Mouse (Mus musculus): ENCODE data around the gene Emc10.

Gene Emc10

DNA sequence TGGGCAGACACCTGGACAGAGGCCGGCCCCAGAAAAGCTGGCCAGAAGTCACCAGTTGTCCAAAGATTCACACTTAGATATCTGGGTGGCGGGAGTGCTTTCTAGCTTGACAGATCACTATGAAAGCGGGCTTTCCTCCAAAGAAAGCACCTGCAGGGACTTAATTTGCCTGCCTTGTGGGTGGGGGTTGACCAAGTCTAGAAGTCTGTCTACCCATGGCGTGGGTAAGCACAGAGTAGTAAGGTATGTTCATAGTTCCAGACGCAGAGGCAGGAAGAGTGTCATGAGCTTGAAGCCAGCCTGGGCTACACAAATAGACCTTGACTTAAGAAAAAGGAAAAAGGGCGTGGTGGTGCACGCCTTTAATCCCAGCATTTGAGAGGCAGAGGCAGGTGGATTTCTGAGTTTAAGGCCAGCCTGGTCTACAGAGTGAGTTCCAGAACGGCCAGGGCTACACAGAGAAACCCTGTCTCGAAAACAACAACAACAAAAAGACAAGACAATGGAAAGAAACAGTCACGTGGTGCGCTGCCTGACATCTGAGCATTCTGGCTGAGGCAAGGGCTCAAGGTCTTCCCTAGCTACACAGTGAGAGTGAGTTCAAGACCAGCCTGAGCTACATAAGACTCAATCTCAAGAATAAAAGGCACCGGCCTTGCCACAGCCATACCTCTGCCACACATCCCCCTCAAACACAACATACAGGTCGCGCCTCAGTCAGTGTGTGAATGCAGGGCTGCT lies 30.3 kb upstream of the Emc10 start:
- CTCF ChIA-PET, result interaction anchor here (1.4 to 1.5 kb wide), 3 partner anchors 10 to 33 kb away, joined by 3 to 6 read pairs (median 5); partner anchors contain the start of gene Pold1

- CTCF ChIA-PET, result interaction anchor here (0.7 to 1.5 kb wide), 5 partner anchors 11 to 53 kb away, joined by 4 to 6 read pairs (median 5); partner anchors contain the start of gene Pold1
Measured at GRCm38 (mm10) chr7:44525126-44525832, 28.9 kb upstream of the Emc10 start.

DNA sequence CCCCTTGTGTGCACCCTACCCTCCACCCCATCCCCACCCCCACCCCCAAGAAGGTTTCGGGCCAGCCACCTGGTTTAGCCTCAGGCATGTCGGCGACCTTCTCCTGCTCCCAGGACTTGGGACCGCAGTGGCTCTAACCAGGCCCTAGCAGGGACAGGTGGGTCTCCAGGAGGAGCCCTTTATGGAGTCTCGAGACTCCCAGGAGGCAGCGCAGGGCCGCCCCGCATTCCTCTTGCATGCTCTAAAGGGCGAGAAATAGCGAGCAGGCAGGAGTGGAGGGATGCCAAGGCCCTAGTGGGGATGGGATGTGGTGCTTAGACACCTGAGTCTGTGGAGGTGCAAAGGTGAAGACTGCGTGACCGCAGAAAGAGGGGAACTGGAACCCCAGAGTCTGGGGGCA lies 28.2 kb upstream of the Emc10 start, which contains the start of gene Mybpc2:
Mybpc2 (minus strand) TSS at position 155 of the 400 bp plus-strand sequence.
- CTCF ChIA-PET, result no interaction called here

GRCm38 (mm10) chr7:44523056-44523455 lies 26.7 kb upstream of the Emc10 start:
- CTCF ChIA-PET, result interaction anchor here (0.5 to 0.7 kb wide), 3 partner anchors 15 to 68 kb away, joined by 3 read pairs; partner anchors contain the start of gene Kcnc3

GRCm38 (mm10) chr7:44521710-44522109 lies 25.4 kb upstream of the Emc10 start:
- CTCF ChIA-PET, result interaction anchor here (0.9 to 1.5 kb wide), 7 partner anchors 10 to 39 kb away, joined by 3 to 10 read pairs (median 4); partner anchors contain the start of genes Pold1 and Spib

GRCm38 (mm10) chr7:44520990-44521389 lies 24.7 kb upstream of the Emc10 start:
- CTCF ChIA-PET, result interaction anchor here (0.9 to 1.5 kb wide), 6 partner anchors 11 to 40 kb away, joined by 3 to 10 read pairs (median 4); partner anchors contain the start of genes Pold1 and Spib

DNA sequence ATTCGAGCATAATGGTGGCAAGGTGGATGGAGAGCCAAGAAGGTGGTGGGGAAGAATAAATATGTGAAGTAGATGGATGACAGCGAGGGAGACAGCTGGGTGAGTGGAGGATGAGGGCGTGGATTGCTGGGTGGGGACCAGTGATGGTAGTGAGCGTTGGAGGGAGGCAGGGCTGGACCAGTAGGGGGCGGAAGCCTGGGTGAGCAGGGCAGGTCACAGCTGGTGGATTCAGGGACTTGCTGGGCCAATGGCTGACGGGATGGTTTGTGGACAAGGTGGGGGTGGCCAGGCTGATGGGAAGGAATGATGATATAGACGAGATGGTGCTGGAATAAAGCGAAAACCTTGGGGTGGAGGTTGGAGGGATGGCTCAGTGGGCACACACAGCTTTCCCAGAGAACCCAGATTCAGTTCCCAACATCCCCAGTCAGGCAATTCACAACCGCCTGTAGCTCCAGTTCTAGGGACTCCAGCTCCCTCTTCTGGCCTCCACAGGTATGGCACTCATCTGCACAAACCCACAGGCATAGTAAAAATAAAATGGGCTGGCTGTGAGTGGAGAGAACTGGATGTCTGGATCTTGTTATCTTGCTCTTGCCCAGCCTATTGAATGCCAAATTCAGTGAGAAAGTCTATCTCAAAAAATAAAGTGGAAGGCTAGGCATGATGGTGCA lies 23.0 kb upstream of the Emc10 start:
- CTCF ChIA-PET, result interaction anchor here (0.6 kb wide), 1 partner anchor 55 kb away, joined by 3 read pairs; no protein-coding TSS in a partner anchor

DNA sequence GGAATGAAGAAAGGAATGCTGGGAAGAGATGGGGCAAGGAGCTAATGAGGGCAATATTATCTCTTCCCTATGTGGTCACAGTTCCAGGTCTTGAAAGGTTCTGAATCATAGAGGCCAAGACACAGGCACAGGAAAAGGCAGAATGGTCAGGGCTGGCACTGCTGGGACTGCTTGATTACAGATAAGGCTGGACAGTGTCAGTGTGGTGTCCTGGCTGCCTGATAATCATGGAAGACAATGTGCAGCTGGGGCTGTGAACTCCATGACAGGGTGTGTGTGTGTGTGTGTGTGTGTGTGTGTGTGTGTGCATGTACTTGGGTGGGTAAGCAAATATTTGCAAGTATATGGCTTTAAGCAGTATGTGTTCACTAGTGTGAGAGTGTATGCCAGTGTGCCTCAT lies 11.2 kb upstream of the Emc10 start:
- CTCF ChIA-PET, result interaction anchor here (0.6 kb wide), 1 partner anchor 15 kb away, joined by 3 read pairs; no protein-coding TSS in a partner anchor

GRCm38 (mm10) chr7:44501563-44502115 lies 5.3 kb upstream of the Emc10 start:
- CTCF ChIA-PET, result interaction anchor here (0.6 to 1.5 kb wide), 4 partner anchors 12 to 76 kb away, joined by 3 to 14 read pairs (median 5); no protein-coding TSS in a partner anchor

DNA sequence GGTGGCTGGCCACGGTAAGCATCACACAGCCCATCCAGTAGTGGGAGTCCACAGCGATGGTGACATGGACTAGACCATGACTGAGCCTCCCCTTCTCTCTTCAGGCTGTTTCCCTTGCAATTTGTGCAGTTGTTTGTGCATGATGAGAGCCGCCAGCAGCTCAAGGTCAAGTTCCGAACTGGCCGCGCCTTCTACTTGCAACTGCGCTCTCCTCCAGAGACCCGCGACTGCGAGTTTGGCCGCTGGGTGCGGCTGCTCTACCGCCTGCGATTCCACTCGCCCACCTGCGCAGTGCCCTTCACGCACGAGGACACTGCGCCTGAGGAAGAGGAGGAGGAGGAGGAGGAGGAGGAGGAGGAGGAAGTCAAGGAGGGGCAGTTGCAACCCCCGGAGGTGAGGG lies 3.7 kb upstream of the Emc10 start:
- CTCF ChIA-PET, result no interaction called here

GRCm38 (mm10) chr7:44498922-44499321 lies 2.6 kb upstream of the Emc10 start:
- CTCF ChIA-PET, result interaction anchor here (0.7 kb wide), 1 partner anchor 50 kb away, joined by 3 read pairs; the partner anchor contains the start of gene Pold1

GRCm38 (mm10) chr7:44497361-44498055 lies 1.2 kb upstream of the Emc10 start:
- CTCF ChIA-PET, result interaction anchor here (0.6 to 0.8 kb wide), 3 partner anchors 28 to 1148 kb away, joined by 3 to 7 read pairs (median 6); no protein-coding TSS in a partner anchor

GRCm38 (mm10) chr7:44496771-44497109 lies 411 bp upstream of the Emc10 start:
- CTCF ChIA-PET, result interaction anchor here (0.5 kb wide), 1 partner anchor 122 kb away, joined by 13 read pairs; no protein-coding TSS in a partner anchor

DNA sequence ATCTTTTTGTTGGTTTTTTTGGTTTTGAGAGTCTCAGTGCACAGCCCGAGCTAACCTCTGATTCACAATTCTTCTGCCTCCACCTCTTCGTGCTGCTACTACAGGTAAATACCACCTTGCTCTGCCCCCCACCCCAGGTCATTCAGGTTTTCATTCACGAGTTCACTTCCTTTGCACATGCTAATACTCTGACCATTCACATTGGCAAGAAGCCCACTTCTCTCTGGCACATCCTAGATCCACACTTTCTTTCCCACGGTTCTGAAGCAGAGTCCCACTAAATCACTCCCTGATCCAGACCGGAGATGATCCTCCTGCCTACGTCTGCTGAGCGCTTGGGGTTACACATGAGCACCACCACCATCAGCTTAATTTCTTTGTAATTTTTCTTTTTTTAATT lies 1.2 kb downstream of the Emc10 start:
- CTCF ChIA-PET, result no interaction called here

- CTCF ChIA-PET, result interaction anchor here (0.9 kb wide), 1 partner anchor 60 kb away, joined by 3 read pairs; no protein-coding TSS in a partner anchor
Measured at GRCm38 (mm10) chr7:44494681-44495080, 1.6 kb downstream of the Emc10 start.

GRCm38 (mm10) chr7:44492166-44492826 lies 4.0 kb downstream of the Emc10 start:
- CTCF ChIA-PET, result interaction anchor here (0.6 kb wide), 1 partner anchor 13 kb away, joined by 3 read pairs; no protein-coding TSS in a partner anchor

DNA sequence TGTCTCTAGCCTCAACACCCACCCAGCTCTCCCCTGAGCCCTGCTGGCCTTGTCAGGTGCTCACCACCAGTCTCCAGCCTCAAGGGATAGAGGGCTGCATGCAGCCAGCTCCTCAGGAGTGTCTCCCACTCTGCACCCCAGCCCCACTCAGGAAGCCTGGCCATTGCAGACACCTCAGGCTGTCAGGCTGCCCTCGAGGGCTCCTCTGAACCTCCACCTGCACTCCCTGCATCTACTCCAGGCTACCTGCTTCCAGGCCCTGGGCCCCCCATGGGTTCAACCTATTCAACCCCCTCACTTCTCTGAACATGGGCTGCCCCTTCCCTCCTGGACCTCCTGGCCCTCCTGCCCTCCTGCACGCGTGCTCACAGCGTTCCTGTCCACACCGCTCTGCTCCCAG lies 4.9 kb downstream of the Emc10 start:
- CTCF ChIA-PET, result no interaction called here

DNA sequence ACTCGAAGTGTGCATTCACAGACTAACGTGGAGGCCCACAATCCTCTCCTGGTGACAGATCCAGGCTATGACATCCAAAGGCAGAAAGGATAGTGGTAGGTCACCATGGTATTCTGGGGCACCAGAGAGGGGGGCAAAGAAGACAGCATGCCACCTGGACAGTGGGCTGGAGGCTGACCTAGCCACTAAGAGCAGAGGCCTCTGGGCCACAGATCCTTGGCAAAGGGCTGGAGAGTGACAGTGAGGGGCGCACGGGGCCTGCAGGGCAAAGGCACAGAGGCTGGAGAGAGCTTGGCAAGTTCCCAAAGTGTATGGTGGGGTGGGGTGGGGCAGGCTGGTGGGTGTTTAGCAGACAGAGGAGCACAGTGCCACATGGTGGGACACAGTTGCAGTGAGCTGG lies 6.0 kb downstream of the Emc10 start:
- CTCF ChIA-PET, result interaction anchor here (0.6 kb wide), 1 partner anchor 11 kb away, joined by 14 read pairs; no protein-coding TSS in a partner anchor

- CTCF ChIA-PET, result no interaction called here
Measured at GRCm38 (mm10) chr7:44488545-44488944, 7.8 kb downstream of the Emc10 start.

GRCm38 (mm10) chr7:44487936-44488335 lies 8.4 kb downstream of the Emc10 start:
- CTCF ChIA-PET, result interaction anchor here (0.5 to 0.6 kb wide), 2 partner anchors 14 to 131 kb away, joined by 5 to 6 read pairs; no protein-coding TSS in a partner anchor

Data from spleen, embryonic (tissue).